Mouse (Mus musculus) liver, adult 2 months (tissue): ENCODE measurements around the gene Ret. TPM values are rescaled to one million over a fixed set of nuclear protein-coding genes. Genes with fewer than 3 reads are reported as not detected.

ENCODE experiments used
- DNase-seq: peaks from one replicate; pipeline ENCODE4 v3.0.0-alpha.2; 2011; ENCODE audit warnings: low read depth, low spot score; ENCODE audit errors: extremely low read depth
- H3K27ac ChIP-seq: fragments of 200-500 bp; replicated peaks from 2 replicates; pipeline ENCODE4 v1.5.1; 2012; ENCODE audit warnings: low read depth, mild to moderate bottlenecking, control low read depth, inconsistent platforms, low read length; ENCODE audit not compliant: insufficient read depth
- H3K27me3 ChIP-seq: fragments of 200-500 bp; 2 replicates; pipeline ENCODE4 v1.6.1; 2012; ENCODE audit warnings: mild to moderate bottlenecking, moderate library complexity, low read length, inconsistent platforms; ENCODE audit not compliant: control insufficient read depth, insufficient read depth
- H3K36me3 ChIP-seq: fragments of 200-500 bp; 2 replicates; pipeline ENCODE4 v1.6.1; 2012; ENCODE audit warnings: low read length, inconsistent platforms; ENCODE audit not compliant: control insufficient read depth, insufficient read depth
- H3K4me1 ChIP-seq: fragments of 200-500 bp; 2 replicates; pipeline ENCODE4 v1.6.1; 2011; ENCODE audit warnings: low read length; ENCODE audit not compliant: control insufficient read depth, insufficient read depth
- H3K4me3 ChIP-seq: fragments of 200-500 bp; 2 replicates; pipeline ENCODE4 v1.5.1; 2011; ENCODE audit warnings: low read depth, mild to moderate bottlenecking, control low read depth, low read length, moderate library complexity; ENCODE audit not compliant: insufficient read depth
- H3K79me2 ChIP-seq: fragments of 200-500 bp; 2 replicates; pipeline ENCODE4 v1.6.1; 2012; ENCODE audit warnings: inconsistent platforms, mild to moderate bottlenecking, low read length, moderate library complexity; ENCODE audit not compliant: control insufficient read depth, insufficient read depth
- H3K9ac ChIP-seq: fragments of 200-500 bp; 2 replicates; pipeline ENCODE4 v1.6.1; 2012; ENCODE audit warnings: low read depth, mild to moderate bottlenecking, control low read depth, inconsistent platforms, low read length
- CTCF ChIP-seq: fragments of 200-500 bp; IDR thresholded peaks from 2 replicates; pipeline ENCODE4 v1.5.1; 2011; ENCODE audit warnings: low read depth, low read length, control low read depth
- POLR2A ChIP-seq: fragments of 200-500 bp; IDR thresholded peaks from 2 replicates; pipeline ENCODE4 v1.6.1; 2011; ENCODE audit warnings: low read length, control low read depth; ENCODE audit not compliant: insufficient read depth; ENCODE audit errors: extremely low read depth
- WGBS: fragments of 180-500 bp; shearing (Covaris S2); methylation state at CpG from one replicate; pipeline ENCODE4 v1.1.7; 2018; 5-methylcytosine and 5-hydroxymethylcytosine counted together
- polyA plus RNA-seq: library from polyadenylated mRNA; depleted of rRNA; stranded (reverse); fragments of >200 nt; gene quantifications from 2 replicates; pipeline ENCODE4 v1.2.3, GENCODE M21; 2012
- total RNA-seq: library from RNA; depleted of rRNA; stranded (reverse); fragments of >200 nt; gene quantifications from 2 replicates; pipeline ENCODE4 v1.2.3, GENCODE M21; 2014

The Ret gene
- total and polyA plus RNA-seq, 2 experiments, result 0.02 TPM; not detected in 1

DNA sequence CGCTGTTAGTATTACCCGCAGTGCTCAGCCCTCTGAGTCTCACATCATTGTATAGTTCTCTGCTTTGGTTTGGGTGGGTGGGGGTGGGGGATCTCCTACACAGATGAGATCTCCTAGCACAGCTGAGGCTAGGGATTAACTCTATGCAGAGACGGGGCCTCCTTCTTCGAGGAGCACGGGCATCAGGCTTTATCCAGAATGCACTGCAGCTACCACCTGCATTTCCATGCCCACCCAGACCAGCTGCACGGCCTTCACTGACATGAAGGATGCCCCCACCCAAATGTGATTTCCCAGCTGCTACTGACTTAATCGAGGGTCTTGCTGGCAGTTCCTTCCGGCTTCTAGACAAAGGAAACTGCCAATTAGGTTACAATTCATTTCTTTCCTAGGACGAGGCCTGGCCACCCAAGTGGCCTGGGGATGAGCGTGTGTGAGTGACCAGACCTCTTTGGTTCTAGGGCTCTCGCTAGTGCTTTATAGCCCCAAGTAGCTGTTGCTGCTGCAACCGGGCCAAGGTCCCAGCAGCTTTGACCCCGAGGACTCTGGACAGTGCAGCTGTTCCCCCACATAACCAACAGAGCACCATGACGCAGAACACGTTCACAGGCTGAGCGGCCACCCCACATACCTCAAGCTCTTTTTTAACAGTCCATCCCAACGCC lies 10.8 kb downstream of the Ret start:
- WGBS, result 78% methylated on average over 17 of the region's 17 CpGs
- Histone ChIP-seq H3K79me2 (no peaks in the 10 kb centered on the region), H3K27ac (no peak overlapping the region), H3K36me3 (no peaks in the 10 kb centered on the region), H3K27me3 (no peaks in the 10 kb centered on the region), H3K4me1 (no peaks in the 10 kb centered on the region), H3K4me3 (no peak overlapping the region), H3K9ac (no peak overlapping the region)
- no peak for DNase-seq
- TF ChIP-seq POLR2A (no peak), CTCF (no peak)

- Histone ChIP-seq H3K27me3 (no peaks in the 10 kb centered on the region), H3K9ac (no peak overlapping the region), H3K4me1 (no peaks in the 10 kb centered on the region), H3K36me3 (no peaks in the 10 kb centered on the region), H3K79me2 (no peaks in the 10 kb centered on the region), H3K4me3 (no peak overlapping the region), H3K27ac (no peak overlapping the region)
- DNase-seq, result no peak
- TF ChIP-seq CTCF, result no peak
- TF ChIP-seq POLR2A, result no peak
- 88% methylated on average over 10 of the region's 10 CpGs for WGBS
Observed at GRCm38 (mm10) chr6:118184126-118184525, 13.4 kb downstream of the Ret start.

DNA sequence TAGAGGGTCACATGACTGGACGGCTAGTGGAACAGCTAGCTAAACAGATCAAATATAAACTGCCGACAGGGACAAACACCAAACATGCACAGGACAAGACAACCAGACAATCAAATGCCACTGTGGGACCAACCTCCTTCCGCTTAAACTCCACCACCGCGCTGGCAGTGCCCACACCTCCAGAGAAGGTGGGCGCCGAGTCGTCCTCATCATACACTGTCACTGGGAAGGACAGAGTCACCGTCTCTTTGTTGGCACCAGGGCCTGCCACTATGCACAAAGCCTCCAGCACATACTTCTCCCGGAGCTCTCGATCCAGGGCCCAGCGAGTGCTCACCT lies 17.5 kb downstream of the Ret start:
- WGBS, result 73% methylated on average over 12 of the region's 12 CpGs
- no peaks in the 10 kb centered on the region for H3K4me1 ChIP-seq
- H3K9ac ChIP-seq, result no peak overlapping the region
- no peaks in the 10 kb centered on the region for H3K79me2 ChIP-seq
- no peak overlapping the region for H3K27ac ChIP-seq
- TF ChIP-seq CTCF (no peak), POLR2A (no peak)
- no peak overlapping the region for H3K4me3 ChIP-seq
- H3K36me3 ChIP-seq, result no peaks in the 10 kb centered on the region
- H3K27me3 ChIP-seq, result no peaks in the 10 kb centered on the region
- DNase-seq, result no peak

DNA sequence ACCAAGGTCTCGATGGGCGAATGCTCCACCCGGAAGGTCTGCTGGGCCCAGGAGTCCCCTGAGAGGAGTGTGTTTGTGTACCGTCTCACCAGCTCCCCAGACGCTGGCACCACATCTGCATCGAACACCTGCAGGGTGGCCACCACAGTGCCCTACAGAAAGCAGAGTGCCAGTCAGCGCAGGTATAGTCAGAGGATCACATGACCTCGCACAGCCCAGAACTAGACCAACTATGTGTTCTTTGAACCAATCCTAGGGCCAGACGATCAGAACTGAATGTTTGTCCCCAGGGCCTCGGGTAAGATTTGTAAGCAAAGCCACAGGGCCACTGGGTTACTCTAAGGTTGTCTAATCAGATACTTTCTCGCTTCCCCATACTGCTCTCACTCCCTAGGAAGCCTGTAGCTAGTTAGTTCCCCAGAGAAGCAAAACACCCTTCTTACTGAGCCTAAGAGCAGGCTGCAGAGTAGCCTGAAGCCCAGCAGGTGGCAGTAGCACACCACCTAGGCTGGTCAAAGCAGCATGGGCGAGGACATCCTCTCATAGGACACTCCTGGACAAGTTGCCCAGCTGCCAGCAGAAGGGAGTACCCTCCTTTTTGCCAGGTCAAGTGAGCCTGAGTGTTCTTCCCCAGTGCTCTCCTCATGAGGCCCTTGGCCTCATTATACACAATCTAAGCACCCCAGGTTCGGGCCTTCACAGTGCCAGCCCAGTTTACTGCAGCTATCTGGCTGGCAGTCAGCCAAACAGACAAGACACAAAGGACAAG lies 18.0 kb downstream of the Ret start:
- Histone ChIP-seq H3K36me3 (no peaks in the 10 kb centered on the region), H3K4me3 (no peak overlapping the region), H3K4me1 (no peaks in the 10 kb centered on the region), H3K79me2 (no peaks in the 10 kb centered on the region), H3K27ac (no peak overlapping the region), H3K9ac (no peak overlapping the region), H3K27me3 (no peaks in the 10 kb centered on the region)
- TF ChIP-seq POLR2A (no peak), CTCF (peak; percentile 100)
- 52% methylated on average over 13 of the region's 13 CpGs for WGBS
- DNase-seq, result peak; percentile 71

DNA sequence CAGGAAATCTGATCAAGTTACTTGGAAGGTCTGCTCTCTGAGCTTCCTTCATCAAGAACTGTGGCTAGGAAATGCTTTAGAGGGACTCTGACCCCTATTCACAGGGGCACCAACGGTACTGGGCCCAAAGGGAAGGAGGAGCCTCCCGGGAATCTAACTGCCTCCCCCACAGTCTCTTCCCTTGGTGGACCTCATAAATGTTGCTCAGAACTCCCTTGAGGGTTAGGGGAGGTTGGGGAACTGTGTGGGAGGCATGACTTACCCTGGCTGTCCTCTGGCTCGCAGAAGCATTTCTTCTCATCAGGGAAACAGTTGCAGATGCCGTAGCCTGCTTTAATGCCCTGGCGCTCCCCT lies 23.6 kb downstream of the Ret start:
- no peaks in the 10 kb centered on the region for H3K27me3 ChIP-seq
- H3K27ac ChIP-seq, result no peak overlapping the region
- DNase-seq, result no peak
- H3K4me1 ChIP-seq, result no peaks in the 10 kb centered on the region
- no peak overlapping the region for H3K4me3 ChIP-seq
- TF ChIP-seq POLR2A (no peak), CTCF (no peak)
- H3K36me3 ChIP-seq, result no peaks in the 10 kb centered on the region
- H3K9ac ChIP-seq, result no peak overlapping the region
- 75% methylated on average over 5 of the region's 5 CpGs for WGBS
- H3K79me2 ChIP-seq, result no peaks in the 10 kb centered on the region

- WGBS, result 91% methylated on average over 18 of the region's 18 CpGs
- no peak overlapping the region for H3K27ac ChIP-seq
- DNase-seq, result no peak
- no peaks in the 10 kb centered on the region for H3K79me2 ChIP-seq
- H3K36me3 ChIP-seq, result no peaks in the 10 kb centered on the region
- no peaks in the 10 kb centered on the region for H3K4me1 ChIP-seq
- no peak overlapping the region for H3K9ac ChIP-seq
- TF ChIP-seq POLR2A (no peak), CTCF (no peak)
- no peaks in the 10 kb centered on the region for H3K27me3 ChIP-seq
- no peak overlapping the region for H3K4me3 ChIP-seq
Observed at GRCm38 (mm10) chr6:118173251-118173974, 24.1 kb downstream of the Ret start.
